Mouse (Mus musculus): Measurements from ENCODE around the gene Map3k6. TPM values are rescaled to one million over a fixed set of nuclear protein-coding genes. Genes with fewer than 3 reads are reported as not detected.

Gene Map3k6
- polyA plus RNA-seq (2012; rRNA removed) = 4.0 and 5.8 TPM in 2 replicates

- 25% methylated on average over 16 of the region's 16 CpGs for WGBS
- Histone ChIP-seq H3K27me3 (ENCODE audit: control insufficient read depth, insufficient read depth, low read length) (no peaks in the 10 kb centered on the region), H3K4me3 (ENCODE audit: extremely low read depth, insufficient read depth, insufficient read length) (peak within 1 kb of the TSS; percentile 61), H3K27ac (ENCODE audit: insufficient read depth, low read length) (peak within 1 kb of the TSS; percentile 71), H3K36me3 (ENCODE audit: control insufficient read depth, insufficient read depth, low read length) (no peaks in the 10 kb centered on the region), H3K4me1 (ENCODE audit: control insufficient read depth, insufficient read depth, insufficient read length) (peaks cover 9% of the 10 kb centered on the region)
- no peak for TF ChIP-seq CTCF (IDR thresholded peaks at IDR 0.05; ENCODE audit: extremely low read depth, insufficient read depth, insufficient read length, insufficient replicate concordance)
- peak in 1 of 2 experiments; percentile 10 for DNase-seq (ENCODE audit: low read depth in 1 of 2, low spot score in 2 of 2)
These were observed at the start of gene Map3k6 for GRCm38 (mm10) chr4:133240490-133240921. Map3k6 (plus strand) TSS chr4:133240818.

- TF ChIP-seq CTCF (IDR thresholded peaks at IDR 0.05; ENCODE audit: extremely low read depth, insufficient read depth, insufficient read length, insufficient replicate concordance) (no peak), POLR2A (IDR thresholded peaks at IDR 0.05; ENCODE audit: low read depth, low read length) (no peak)
- H3K36me3 ChIP-seq (ENCODE audit: control insufficient read depth, insufficient read depth, low read length) = peaks cover 54% of the 10 kb centered on the region
- DNase-seq (ENCODE audit: low read depth in 1 of 2, low spot score in 2 of 2) = no peak
- no peak overlapping the region for H3K27ac ChIP-seq (ENCODE audit: insufficient read depth, low read length)
- H3K27me3 ChIP-seq (ENCODE audit: control insufficient read depth, insufficient read depth, low read length) = no peaks in the 10 kb centered on the region
- 96% methylated on average over 11 of the region's 11 CpGs for WGBS
- H3K4me3 ChIP-seq (ENCODE audit: extremely low read depth, insufficient read depth, insufficient read length) = no peak overlapping the region
- peaks cover 13% of the 10 kb centered on the region; the same call in 1 of the 2 replicates for H3K4me1 ChIP-seq (ENCODE audit: control insufficient read depth, insufficient read depth, insufficient read length)
These were observed 46.1 kb upstream of the Map3k6 start for GRCm38 (mm10) chr4:133194482-133194881.

- Histone ChIP-seq H3K27me3 (ENCODE audit: control insufficient read depth, insufficient read depth, low read length) (no peaks in the 10 kb centered on the region), H3K27ac (ENCODE audit: insufficient read depth, low read length) (no peak overlapping the region), H3K4me1 (ENCODE audit: control insufficient read depth, insufficient read depth, insufficient read length) (peaks cover 13% of the 10 kb centered on the region; the same call in 1 of the 2 replicates), H3K4me3 (ENCODE audit: extremely low read depth, insufficient read depth, insufficient read length) (no peak overlapping the region), H3K36me3 (ENCODE audit: control insufficient read depth, insufficient read depth, low read length) (peaks cover 50% of the 10 kb centered on the region)
- 74% methylated on average over 4 of the region's 4 CpGs for WGBS
- DNase-seq (ENCODE audit: low read depth in 1 of 2, low spot score in 2 of 2) = no peak
- no peak for TF ChIP-seq POLR2A (IDR thresholded peaks at IDR 0.05; ENCODE audit: low read depth, low read length)
- no peak for TF ChIP-seq CTCF (IDR thresholded peaks at IDR 0.05; ENCODE audit: extremely low read depth, insufficient read depth, insufficient read length, insufficient replicate concordance)
These were observed 45.6 kb upstream of the Map3k6 start for GRCm38 (mm10) chr4:133195014-133195413.

GRCm38 (mm10) chr4:133196136-133196535, 44.5 kb upstream of the Map3k6 start:
- Histone ChIP-seq H3K27ac (ENCODE audit: insufficient read depth, low read length) (peak overlapping the region; percentile 68), H3K27me3 (ENCODE audit: control insufficient read depth, insufficient read depth, low read length) (no peaks in the 10 kb centered on the region), H3K4me3 (ENCODE audit: extremely low read depth, insufficient read depth, insufficient read length) (no peak overlapping the region), H3K4me1 (ENCODE audit: control insufficient read depth, insufficient read depth, insufficient read length) (peaks cover 13% of the 10 kb centered on the region; the same call in 1 of the 2 replicates), H3K36me3 (ENCODE audit: control insufficient read depth, insufficient read depth, low read length) (peaks cover 39% of the 10 kb centered on the region)
- DNase-seq (ENCODE audit: low read depth in 1 of 2, low spot score in 2 of 2) = no peak
- WGBS = 77% methylated on average over 2 of the region's 2 CpGs
- no peak for TF ChIP-seq CTCF (IDR thresholded peaks at IDR 0.05; ENCODE audit: extremely low read depth, insufficient read depth, insufficient read length, insufficient replicate concordance)
- no peak for TF ChIP-seq POLR2A (IDR thresholded peaks at IDR 0.05; ENCODE audit: low read depth, low read length)

- peaks cover 13% of the 10 kb centered on the region; the same call in 1 of the 2 replicates for H3K4me1 ChIP-seq (ENCODE audit: control insufficient read depth, insufficient read depth, insufficient read length)
- peak overlapping the region; percentile 69 for H3K27ac ChIP-seq (ENCODE audit: insufficient read depth, low read length)
- peaks cover 33% of the 10 kb centered on the region for H3K36me3 ChIP-seq (ENCODE audit: control insufficient read depth, insufficient read depth, low read length)
- WGBS = 16% methylated on average over 7 of the region's 7 CpGs
- H3K4me3 ChIP-seq (ENCODE audit: extremely low read depth, insufficient read depth, insufficient read length) = no peak overlapping the region
- TF ChIP-seq CTCF (IDR thresholded peaks at IDR 0.05; ENCODE audit: extremely low read depth, insufficient read depth, insufficient read length, insufficient replicate concordance) (no peak), POLR2A (IDR thresholded peaks at IDR 0.05; ENCODE audit: low read depth, low read length) (no peak)
- H3K27me3 ChIP-seq (ENCODE audit: control insufficient read depth, insufficient read depth, low read length) = no peaks in the 10 kb centered on the region
- DNase-seq (ENCODE audit: low read depth in 1 of 2, low spot score in 2 of 2) = peak; percentile 60 to 72
These were observed 43.8 kb upstream of the Map3k6 start for GRCm38 (mm10) chr4:133196852-133197251.

GRCm38 (mm10) chr4:133197355-133197754, 43.3 kb upstream of the Map3k6 start:
- Histone ChIP-seq H3K4me3 (ENCODE audit: extremely low read depth, insufficient read depth, insufficient read length) (no peak overlapping the region), H3K27ac (ENCODE audit: insufficient read depth, low read length) (peak overlapping the region; percentile 69; the same call in 1 of the 2 replicates), H3K4me1 (ENCODE audit: control insufficient read depth, insufficient read depth, insufficient read length) (peaks cover 13% of the 10 kb centered on the region; the same call in 1 of the 2 replicates), H3K27me3 (ENCODE audit: control insufficient read depth, insufficient read depth, low read length) (no peaks in the 10 kb centered on the region), H3K36me3 (ENCODE audit: control insufficient read depth, insufficient read depth, low read length) (peaks cover 30% of the 10 kb centered on the region)
- DNase-seq (ENCODE audit: low read depth in 1 of 2, low spot score in 2 of 2) = no peak
- no peak for TF ChIP-seq CTCF (IDR thresholded peaks at IDR 0.05; ENCODE audit: extremely low read depth, insufficient read depth, insufficient read length, insufficient replicate concordance)
- TF ChIP-seq POLR2A (IDR thresholded peaks at IDR 0.05; ENCODE audit: low read depth, low read length) = no peak
- 91% methylated on average over 5 of the region's 5 CpGs for WGBS

GRCm38 (mm10) chr4:133197801-133198286, 42.8 kb upstream of the Map3k6 start:
- Histone ChIP-seq H3K4me3 (ENCODE audit: extremely low read depth, insufficient read depth, insufficient read length) (no peak overlapping the region), H3K4me1 (ENCODE audit: control insufficient read depth, insufficient read depth, insufficient read length) (peaks cover 13% of the 10 kb centered on the region; the same call in 1 of the 2 replicates), H3K27me3 (ENCODE audit: control insufficient read depth, insufficient read depth, low read length) (no peaks in the 10 kb centered on the region), H3K36me3 (ENCODE audit: control insufficient read depth, insufficient read depth, low read length) (peaks cover 25% of the 10 kb centered on the region), H3K27ac (ENCODE audit: insufficient read depth, low read length) (no peak overlapping the region)
- TF ChIP-seq POLR2A (IDR thresholded peaks at IDR 0.05; ENCODE audit: low read depth, low read length) (no peak), CTCF (IDR thresholded peaks at IDR 0.05; ENCODE audit: extremely low read depth, insufficient read depth, insufficient read length, insufficient replicate concordance) (no peak)
- WGBS = 93% methylated on average over 13 of the region's 13 CpGs
- no peak for DNase-seq (ENCODE audit: low read depth in 1 of 2, low spot score in 2 of 2)

All from spleen, adult 2 months (tissue).